Mouse (Mus musculus): Measurements from ENCODE around the gene Phf5a. TPM values are rescaled to one million over a fixed set of nuclear protein-coding genes. Genes with fewer than 3 reads are reported as not detected.

The Phf5a gene
- total RNA-seq, 2 experiments from 2014 or later, result 51.7 to 56.0 TPM

GRCm38 (mm10) chr15:81832219-81832618 lies 39.5 kb downstream of the Phf5a start:
- intact Hi-C loops (cut with DNase I), result loop anchor here (5.0 kb wide), 2 partner anchors 40 to 155 kb away; partner anchors contain the start of genes Aco2, Phf5a and Xrcc6

GRCm38 (mm10) chr15:81831136-81831825 lies 40.4 kb downstream of the Phf5a start:
- DNase-seq, result peak; percentile 96
- intact Hi-C loops (cut with DNase I), result loop anchor here (1.0 to 5.0 kb wide), 3 partner anchors 41 to 156 kb away; partner anchors contain the start of genes Aco2, Phf5a and Xrcc6

More at GRCm38 (mm10) chr15:81832219-81832618, 39.5 kb downstream of the Phf5a start:
- peak in 1 of 2 experiments; percentile 25 for DNase-seq

- no peak for DNase-seq
- intact Hi-C loops (cut with DNase I), result loop anchor here (5.0 kb wide), 2 partner anchors 42 to 157 kb away; partner anchors contain the start of genes Aco2, Phf5a and Xrcc6
Observed at GRCm38 (mm10) chr15:81830530-81830929, 41.2 kb downstream of the Phf5a start.

GRCm38 (mm10) chr15:81829208-81829580 lies 42.5 kb downstream of the Phf5a start:
- intact Hi-C loops (cut with DNase I), result no loop called here
- DNase-seq, result no peak

GRCm38 (mm10) chr15:81828426-81829207 lies 43.1 kb downstream of the Phf5a start:
- intact Hi-C loops (cut with DNase I), result no loop called here
- no peak for DNase-seq

- no peak for DNase-seq
- intact Hi-C loops (cut with DNase I), result no loop called here
Observed at GRCm38 (mm10) chr15:81824832-81825231, 46.9 kb downstream of the Phf5a start.

- intact Hi-C loops (cut with DNase I), result no loop called here
- no peak for DNase-seq
Observed at GRCm38 (mm10) chr15:81822631-81823030, 49.1 kb downstream of the Phf5a start.

- intact Hi-C loops (cut with DNase I), result loop anchor here (10.0 kb wide), 1 partner anchor 176 kb away; no protein-coding TSS in a partner anchor
- no peak for DNase-seq
Observed at GRCm38 (mm10) chr15:81818404-81818803, 53.3 kb downstream of the Phf5a start.

- DNase-seq, result no peak
- intact Hi-C loops (cut with DNase I), result loop anchor here (10.0 kb wide), 1 partner anchor 180 kb away; no protein-coding TSS in a partner anchor
Observed at GRCm38 (mm10) chr15:81814716-81815370, 56.9 kb downstream of the Phf5a start.

Other genes with a start within 250 kb of the Phf5a start
- gene L3mbtl2, start 208.0 kb downstream of the Phf5a start, total RNA-seq (2021), result 10 to 100 TPM; 13.4 to 13.6 TPM
- gene Chadl, start 174.6 kb downstream of the Phf5a start, total RNA-seq (2021), result 1 to 10 TPM; 1.2 to 1.8 TPM
- 10 to 100 TPM; 83.1 to 91.3 TPM for gene Zc3h7b, start 126.9 kb downstream of the Phf5a start, total RNA-seq (2021)
- gene Rangap1, start 126.4 kb downstream of the Phf5a start, total RNA-seq (2021), result 10 to 100 TPM; 41.5 to 43.3 TPM
- 10 to 100 TPM; 51.7 to 74.0 TPM for gene Tef, start 69.5 kb downstream of the Phf5a start, total RNA-seq (2021)
- 10 to 100 TPM; 56.5 to 78.6 TPM for gene Tob2, start 13.1 kb downstream of the Phf5a start, total RNA-seq (2021)
- gene Aco2, start 398 bp upstream of the Phf5a start, total RNA-seq (2021), result 1,000 to 10,000 TPM; 1,895 to 1,910 TPM
- 10 to 100 TPM in 1 of 2 experiments, 1 to 10 TPM in 1; 9.7 to 10.0 TPM for gene Polr3h, start 54.3 kb upstream of the Phf5a start, total RNA-seq (2021)
- 10 to 100 TPM in 1 of 2 experiments, 1 to 10 TPM in 1; 7.8 to 19.8 TPM for gene Csdc2, start 64.8 kb upstream of the Phf5a start, total RNA-seq (2021)
- 10 to 100 TPM; 22.0 to 31.4 TPM for gene Pmm1, start 89.0 kb upstream of the Phf5a start, total RNA-seq (2021)
- gene 1700029P11Rik, start 108.6 kb upstream of the Phf5a start, total RNA-seq (2021), result not detected
- 10 to 100 TPM; 22.6 to 29.3 TPM for gene Xrcc6, start 115.9 kb upstream of the Phf5a start, total RNA-seq (2021)
- 10 to 100 TPM; 24.6 to 26.7 TPM for gene Desi1, start 162.0 kb upstream of the Phf5a start, total RNA-seq (2021)
- 10 to 100 TPM; 55.3 to 57.3 TPM for gene Snu13, start 175.7 kb upstream of the Phf5a start, total RNA-seq (2021)
- gene 4930407I10Rik, start 187.2 kb upstream of the Phf5a start, total RNA-seq (2021), result not detected
- gene Mei1, start 198.1 kb upstream of the Phf5a start, total RNA-seq (2021), result not detected

Data from heart, postnatal 10 days (tissue).